Mouse (Mus musculus): ENCODE results near the gene Zdbf2.

DNA sequence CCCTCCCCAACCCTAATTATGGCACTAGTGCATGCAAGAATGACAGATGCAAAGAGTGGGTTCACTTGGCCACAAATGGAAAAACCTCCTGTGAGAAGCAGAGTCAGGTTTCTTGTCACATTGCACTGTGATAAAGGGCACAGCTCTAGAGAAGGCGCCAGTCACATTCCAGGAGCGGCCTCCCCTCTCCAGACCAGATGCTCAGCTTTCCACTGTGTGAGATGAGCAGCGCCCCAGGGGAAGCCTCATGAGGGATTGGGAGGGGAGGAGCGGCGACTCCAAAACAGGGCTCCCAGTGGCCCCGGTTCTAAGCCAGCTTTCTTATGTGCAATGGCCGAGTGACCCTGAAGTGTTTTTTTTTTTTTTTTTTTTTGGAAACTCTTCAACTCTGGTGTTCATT, 47.2 kb upstream of the Zdbf2 start:
- TF ChIP-seq POLR2A (IDR thresholded peaks at IDR 0.05; ENCODE audit: insufficient read length, low read depth) (peak; percentile 13), POLR2AphosphoS2 (IDR thresholded peaks at IDR 0.05; ENCODE audit: insufficient read length, low read depth) (no peak), MAX (IDR thresholded peaks at IDR 0.05; ENCODE audit: low read depth) (no peak), TCF12 (IDR thresholded peaks at IDR 0.05; ENCODE audit: insufficient read depth, poor library complexity, severe bottlenecking) (no peak), USF1 (IDR thresholded peaks at IDR 0.05; ENCODE audit: low read depth) (no peak), CEBPB (IDR thresholded peaks at IDR 0.05; ENCODE audit: insufficient read depth, poor library complexity, severe bottlenecking) (no peak), E2F4 (IDR thresholded peaks at IDR 0.05; ENCODE audit: insufficient read depth) (no peak), MYOG (IDR thresholded peaks at IDR 0.05; ENCODE audit: control insufficient read depth in 1 of 3, insufficient read depth in 1 of 3, insufficient read length in 2 of 3, low read depth in 2 of 3) (peak in 1 of 3 experiments; percentile 49), TCF3 (IDR thresholded peaks at IDR 0.05; ENCODE audit: insufficient read length, low read depth) (no peak)
